Mouse (Mus musculus) MN1 (cell line): ENCODE data around the gene Olfr825.
"Not testable (repeated sequence)": the region's sequence is repeated elsewhere in the genome, so short reads cannot be mapped to it uniquely, and the experiment has no call there.

Experiments
- DNase-seq: peaks from one replicate; pipeline ENCODE4 v3.0.0-alpha.2; 2016; ENCODE audit warnings: low spot score

Olfr825 gene

DNA sequence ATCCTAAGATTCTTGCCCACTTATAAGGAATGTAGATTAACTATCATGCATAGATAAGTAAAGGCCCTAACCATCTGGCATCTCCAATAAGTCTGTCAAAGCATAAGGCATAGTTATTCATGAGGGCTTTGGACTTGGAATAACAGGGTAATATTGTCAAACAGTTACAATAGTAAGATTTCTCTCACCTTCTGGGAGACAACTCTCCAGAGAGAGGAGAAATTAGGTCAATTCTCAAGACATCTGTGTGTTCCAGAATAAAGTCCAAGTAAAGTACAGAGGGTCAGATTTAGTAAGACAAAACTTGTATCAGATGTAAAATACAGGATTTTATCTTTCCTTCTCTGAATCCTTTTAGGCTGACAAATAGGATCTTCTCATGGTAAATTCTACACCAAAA is at the start of gene Olfr825:
Olfr825 (minus strand) TSS at position 101 of the 400 bp plus-strand sequence.
- no peak for DNase-seq

DNA sequence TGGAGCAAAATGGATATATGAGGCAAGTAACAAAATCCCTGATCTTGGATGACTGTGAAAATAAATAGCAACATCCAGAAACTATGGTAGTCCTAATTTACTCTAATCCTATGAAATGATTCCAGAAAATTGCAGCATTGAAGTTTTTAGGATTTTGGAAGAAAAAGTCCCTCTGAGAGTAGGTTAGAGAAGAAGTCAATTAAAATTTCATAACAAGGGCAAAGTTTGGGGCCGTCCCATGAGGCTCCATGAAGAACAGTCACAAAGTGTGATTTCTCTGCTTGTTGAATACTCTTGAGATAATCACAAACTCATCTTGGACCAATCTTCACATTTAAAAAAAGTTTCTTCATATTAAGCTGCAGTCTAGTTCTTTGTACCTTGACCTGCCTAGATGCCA is 47.7 kb upstream of the Olfr825 start, which contains the start of gene Olfr827:
Olfr827 (minus strand) TSS at position 101 of the 400 bp plus-strand sequence.
- no peak for DNase-seq

DNA sequence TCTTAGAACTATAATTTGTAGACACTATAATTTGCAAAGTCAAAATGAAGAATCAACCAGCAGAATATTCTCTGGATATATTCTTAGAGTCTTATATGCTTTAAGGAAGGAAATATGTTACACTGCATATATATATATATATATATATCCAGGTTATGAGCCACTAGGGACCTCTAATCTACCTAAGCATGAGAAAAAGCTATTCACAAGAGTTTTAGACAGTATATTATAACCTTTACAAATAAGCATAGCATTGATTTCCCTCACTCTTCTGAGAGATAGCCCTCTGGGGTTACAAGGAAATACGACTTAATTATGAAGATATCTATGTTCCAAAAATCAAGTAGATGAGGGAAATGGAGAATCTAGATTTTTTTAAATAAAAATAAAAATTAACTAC is 17.5 kb upstream of the Olfr825 start, which contains the start of gene Olfr826:
Olfr826 (minus strand) TSS at position 101 of the 400 bp plus-strand sequence.
- no peak for DNase-seq

DNA sequence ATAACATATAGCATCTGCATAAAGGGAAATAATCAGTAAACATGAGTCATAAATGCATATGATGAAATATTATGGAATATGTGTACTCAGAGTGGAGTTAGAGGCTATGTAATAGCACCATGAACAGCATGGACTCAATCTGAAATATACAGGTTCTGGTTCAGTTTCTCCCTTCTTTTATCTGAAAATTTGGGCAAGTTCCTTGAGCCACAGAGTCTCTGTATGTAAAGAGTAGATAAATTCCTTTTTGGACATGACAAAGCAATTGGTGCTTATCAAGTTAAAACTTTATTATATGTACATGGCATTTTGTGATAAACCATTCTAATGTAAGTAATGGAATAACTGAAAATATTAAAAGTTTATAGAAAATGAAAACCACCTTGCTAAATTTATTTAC is 1.4 kb downstream of the Olfr825 start:
- DNase-seq, result no peak

DNA sequence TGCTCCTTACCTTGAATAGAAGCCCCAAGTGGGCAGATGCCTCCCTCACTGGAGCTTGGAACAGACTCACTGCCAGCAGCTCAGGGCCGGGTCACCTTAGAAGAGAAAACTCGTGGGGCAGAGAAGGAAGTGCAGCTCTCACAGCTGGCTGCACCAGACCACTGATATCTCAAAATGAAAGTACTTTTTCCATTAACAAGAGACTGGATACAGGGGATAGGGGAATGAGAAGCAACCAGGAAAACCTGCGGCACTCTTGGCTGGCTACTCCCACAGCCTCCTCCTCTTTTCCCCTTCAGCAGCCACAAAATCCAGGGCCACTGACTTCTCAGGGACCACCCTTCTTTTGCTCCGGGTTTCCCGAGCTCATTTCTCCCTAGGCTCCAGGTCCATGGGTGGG is 22.4 kb downstream of the Olfr825 start:
- DNase-seq, result no peak

DNA sequence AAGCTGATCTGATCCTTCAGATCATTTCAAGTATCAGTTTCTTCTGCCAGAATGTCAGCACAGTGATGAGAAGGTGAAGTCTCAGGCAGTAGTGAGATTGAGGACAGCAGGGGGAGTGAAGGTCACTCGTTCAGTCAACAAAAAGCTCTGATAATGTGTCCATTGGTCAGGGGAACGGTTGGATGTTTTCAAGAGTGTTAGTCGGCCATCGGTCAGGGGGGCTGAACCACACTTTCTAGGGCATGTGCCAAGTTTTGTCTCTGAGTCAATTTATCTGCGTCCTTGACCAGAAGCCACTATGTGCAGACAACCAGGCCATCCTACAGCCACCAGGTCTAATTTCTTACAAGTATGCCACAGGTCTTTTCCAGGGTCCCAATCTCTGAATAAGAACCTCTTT is 24.1 kb downstream of the Olfr825 start:
- not testable (repeated sequence) for DNase-seq

DNA sequence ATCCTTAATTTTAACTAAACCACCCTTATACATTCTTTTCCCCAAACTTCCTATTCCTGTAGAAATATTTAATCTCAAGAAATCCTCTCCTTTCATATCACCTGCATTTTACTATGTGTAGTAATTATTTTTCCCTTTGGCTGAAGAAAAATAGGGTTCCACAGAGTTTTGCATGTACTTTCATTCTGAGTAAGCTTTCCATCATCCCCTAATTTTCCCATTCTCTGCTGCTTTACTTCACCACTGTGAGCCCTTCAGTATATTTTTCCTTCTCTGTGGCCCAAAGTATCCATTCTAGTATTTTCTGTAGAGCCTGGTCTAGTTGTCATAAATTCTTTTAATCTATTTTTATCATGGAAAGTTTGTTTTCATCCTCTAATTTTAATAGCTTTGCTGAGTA is 31.8 kb downstream of the Olfr825 start:
- no peak for DNase-seq

DNA sequence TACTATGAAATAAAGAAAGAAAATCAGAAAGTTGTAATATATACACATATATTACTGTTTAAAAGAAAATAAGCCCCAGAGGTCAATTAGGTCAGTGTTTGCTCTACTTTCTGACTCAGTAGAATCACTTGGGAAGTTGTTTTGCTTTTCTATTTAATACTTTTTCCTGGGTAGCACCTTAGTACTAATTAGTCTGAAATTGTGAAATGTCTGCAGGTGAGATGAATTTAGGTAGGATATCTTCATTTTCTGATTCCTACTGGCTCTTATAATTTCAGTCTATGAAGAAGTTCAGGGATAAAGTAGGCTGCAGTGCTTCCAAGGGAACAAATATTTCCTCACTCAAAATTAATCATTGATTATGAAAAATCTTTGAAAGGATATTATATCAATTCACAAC is 36.7 kb downstream of the Olfr825 start, which contains the start of gene Olfr824:
Olfr824 (minus strand) TSS at position 101 of the 400 bp plus-strand sequence.
- DNase-seq, result not testable (repeated sequence)

DNA sequence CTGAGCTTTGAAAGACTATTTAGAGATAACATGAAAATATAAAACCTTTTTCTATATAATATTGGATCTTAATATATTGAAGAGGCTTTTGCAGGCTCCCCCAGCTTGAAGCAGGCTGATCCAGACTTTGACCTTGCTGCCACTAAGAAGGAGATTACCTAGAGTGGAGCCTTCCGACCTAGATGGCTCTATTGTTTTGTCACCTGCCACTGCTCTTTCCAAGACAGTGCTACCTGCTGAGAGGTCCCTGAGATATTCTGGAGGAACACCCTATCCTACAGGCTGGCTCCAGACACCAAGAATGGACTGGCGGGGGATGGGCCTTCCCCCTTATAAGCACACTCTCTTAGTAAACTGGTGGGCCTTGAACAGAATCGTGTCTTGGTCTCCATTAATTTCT is 50.5 kb downstream of the Olfr825 start:
- DNase-seq, result not testable (repeated sequence)

DNA sequence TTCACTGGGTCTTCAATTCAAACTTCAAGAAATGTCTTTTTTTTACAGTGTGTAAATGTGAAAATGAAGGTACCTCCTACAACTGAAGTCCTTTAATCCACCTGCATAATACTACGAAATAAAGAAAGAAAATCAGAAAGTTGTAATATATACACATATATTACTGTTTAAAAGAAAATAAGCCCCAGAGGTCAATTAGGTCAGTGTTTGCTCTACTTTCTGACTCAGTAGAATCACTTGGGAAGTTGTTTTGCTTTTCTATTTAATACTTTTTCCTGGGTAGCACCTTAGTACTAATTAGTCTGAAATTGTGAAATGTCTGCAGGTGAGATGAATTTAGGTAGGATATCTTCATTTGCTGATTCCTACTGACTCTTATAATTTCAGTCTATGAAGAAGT is 51.3 kb downstream of the Olfr825 start, which contains the start of gene Olfr823:
Olfr823 (minus strand) TSS at position 101 of the 400 bp plus-strand sequence.
- DNase-seq, result not testable (repeated sequence)
